Comparison of ENCODE assay signal across 8 mouse cellular contexts in the genomic region with DNA sequence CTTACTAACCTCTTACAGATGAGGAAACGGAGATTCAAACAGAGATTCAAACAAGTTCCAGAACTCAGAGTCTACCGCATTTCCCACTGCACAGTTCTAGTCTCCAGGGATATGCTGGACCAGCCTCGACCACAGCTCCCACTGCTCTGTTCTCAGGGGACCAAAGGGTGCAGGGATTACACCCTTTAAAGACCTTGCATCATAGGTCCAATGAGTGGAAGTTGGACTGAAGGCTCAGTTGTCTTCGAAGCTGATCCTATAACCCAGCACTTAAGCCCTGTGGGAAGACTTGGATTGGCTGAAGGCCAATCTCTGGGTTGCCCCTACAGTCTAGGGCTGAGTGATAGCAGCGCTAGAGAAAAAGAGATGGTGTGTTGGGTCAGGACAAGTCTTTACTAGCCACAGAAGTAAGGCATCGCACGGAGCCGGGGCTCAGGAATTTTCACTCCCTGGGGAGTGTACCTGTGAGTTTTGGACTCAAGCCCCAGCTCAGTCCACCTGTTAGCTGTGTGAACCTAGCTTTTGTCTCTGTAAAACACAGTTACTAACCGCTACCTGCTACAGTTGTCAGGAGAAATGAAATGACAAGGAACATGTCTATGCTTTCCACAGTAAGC. TPM values are rescaled to one million over a fixed set of nuclear protein-coding genes. Genes with fewer than 3 reads are reported as not detected.
DNase-seq lines count a peak whose midpoint lies in the region; ATAC-seq and TF ChIP-seq lines count a peak whose summit lies in the region.

No protein-coding gene starts in this region.

- DNase-seq in layer of hippocampus, adult 2 months (ENCODE audit: low spot score in 2 of 2), result no peak
- no peak for DNase-seq in layer of hippocampus, adult 9-10 months (ENCODE audit: low spot score)
- DNase-seq in hindbrain, postnatal 0 days (ENCODE audit: low spot score), result no peak
- DNase-seq in left cerebral cortex, adult 9 months (ENCODE audit: low spot score in 2 of 2), result no peak
- no peak for DNase-seq in adrenal gland, postnatal 25 days

- H3K4me2 ChIP-seq in embryonic facial prominence, embryonic 13.5 days, result peak overlapping the region; percentile 90
- peak overlapping the region; percentile 95 for H3K4me2 ChIP-seq in hindbrain, postnatal 0 days (ENCODE audit: low read depth, low read length)
- peak overlapping the region; percentile 90 for H3K4me2 ChIP-seq in midbrain, embryonic 16.5 days (ENCODE audit: low read length)

- 76% methylated on average over 9 of the region's 9 CpGs for WGBS in embryonic facial prominence, embryonic 13.5 days
- 76% methylated on average over 9 of the region's 9 CpGs for WGBS in hindbrain, postnatal 0 days
- WGBS in midbrain, embryonic 16.5 days, result 84% methylated on average over 9 of the region's 9 CpGs

- H3K9me3 ChIP-seq in embryonic facial prominence, embryonic 13.5 days, result no peaks in the 10 kb centered on the region
- no peaks in the 10 kb centered on the region for H3K9me3 ChIP-seq in hindbrain, postnatal 0 days (ENCODE audit: low read length)
- no peaks in the 10 kb centered on the region for H3K9me3 ChIP-seq in midbrain, embryonic 16.5 days (replicated peaks; ENCODE audit: control insufficient read depth, low read length, poor library complexity, severe bottlenecking)

- H3K27me3 ChIP-seq in embryonic facial prominence, embryonic 13.5 days, result no peaks in the 10 kb centered on the region
- no peaks in the 10 kb centered on the region for H3K27me3 ChIP-seq in hindbrain, postnatal 0 days (ENCODE audit: insufficient read depth, low read length)
- H3K27me3 ChIP-seq in midbrain, embryonic 16.5 days (ENCODE audit: control insufficient read depth, insufficient read depth, low read depth, low read length), result no peaks in the 10 kb centered on the region

- peak overlapping the region; percentile 97 for H3K4me3 ChIP-seq in layer of hippocampus, adult 2 months
- H3K4me3 ChIP-seq in embryonic facial prominence, embryonic 13.5 days, result peak overlapping the region; percentile 86
- H3K4me3 ChIP-seq in hindbrain, postnatal 0 days (ENCODE audit: low read length), result peak overlapping the region; percentile 89
- peak overlapping the region; percentile 88; the same call in 1 of the 2 replicates for H3K4me3 ChIP-seq in midbrain, embryonic 16.5 days (ENCODE audit: low read depth, low read length)

- no peak for TF ChIP-seq CTCF in layer of hippocampus, adult 2 months (conservative IDR thresholded peaks at IDR 0.05)
- no peak for TF ChIP-seq CTCF in hindbrain, postnatal 0 days (IDR thresholded peaks at IDR 0.05; ENCODE audit: low read depth)

- ATAC-seq in embryonic facial prominence, embryonic 13.5 days (ENCODE audit: insufficient number of reproducible peaks, insufficient read depth, low FRiP score, low TSS enrichment, low read depth), result no peak
- ATAC-seq in hindbrain, postnatal 0 days, result no peak
- ATAC-seq in midbrain, embryonic 16.5 days, result no peak
- ATAC-seq in inflammation-experienced regulatory T-cells, adult 6 months, result no peak

- H3K4me1 ChIP-seq in embryonic facial prominence, embryonic 13.5 days, result peaks cover 17% of the 10 kb centered on the region
- H3K4me1 ChIP-seq in hindbrain, postnatal 0 days (ENCODE audit: insufficient read depth, low read length), result peaks cover 8% of the 10 kb centered on the region
- peaks cover 18% of the 10 kb centered on the region for H3K4me1 ChIP-seq in midbrain, embryonic 16.5 days (ENCODE audit: control insufficient read depth, insufficient read depth, low read length)

- H3K9ac ChIP-seq in embryonic facial prominence, embryonic 13.5 days, result peak overlapping the region; percentile 96
- peak overlapping the region; percentile 90 for H3K9ac ChIP-seq in hindbrain, postnatal 0 days (replicated peaks; ENCODE audit: low read length)
- peak overlapping the region; percentile 95 for H3K9ac ChIP-seq in midbrain, embryonic 16.5 days (ENCODE audit: low read depth, low read length)

- H3K27ac ChIP-seq in layer of hippocampus, adult 2 months, result no peak overlapping the region
- H3K27ac ChIP-seq in embryonic facial prominence, embryonic 13.5 days, result 0 out of 2 replicates have a peak overlapping the region, but pooled peaks have one; percentile 12
- H3K27ac ChIP-seq in hindbrain, postnatal 0 days, result no peak overlapping the region
- H3K27ac ChIP-seq in midbrain, embryonic 16.5 days (ENCODE audit: low read length), result no peak overlapping the region

- H3K36me3 ChIP-seq in embryonic facial prominence, embryonic 13.5 days, result peaks cover 42% of the 10 kb centered on the region
- H3K36me3 ChIP-seq in hindbrain, postnatal 0 days (ENCODE audit: insufficient read depth, low read length), result peaks cover 23% of the 10 kb centered on the region
- peaks cover 24% of the 10 kb centered on the region for H3K36me3 ChIP-seq in midbrain, embryonic 16.5 days (ENCODE audit: control insufficient read depth, insufficient read depth, low read length)

RNA-seq across cellular contexts. Expression of a gene that starts 1.6 kb away (rescaled TPM):
- total RNA-seq in layer of hippocampus, adult 2 months (2021), result 10 to 100 TPM; 69.1 to 70.1 TPM
- 53.4 and 57.8 TPM in 2 replicates for polyA plus RNA-seq in embryonic facial prominence, embryonic 13.5 days (2015; fragmentation: Nextera tagmentation; extraction: Ambion mirVana)
- 34.1 and 41.1 TPM in 2 replicates for total RNA-seq in hindbrain, postnatal 0 days (2014; rRNA removed)
- 50.4 and 54.5 TPM in 2 replicates for polyA plus RNA-seq in hindbrain, postnatal 0 days (2015; fragmentation: Nextera tagmentation; extraction: Ambion mirVana)
- 76.8 and 79.6 TPM in 2 replicates for polyA plus RNA-seq in midbrain, embryonic 16.5 days (2015; fragmentation: Nextera tagmentation; extraction: Ambion mirVana)
- total RNA-seq in adrenal gland, postnatal 25 days (2021), result 60.4 and 63.6 TPM in 2 replicates
- polyA plus RNA-seq in inflammation-experienced regulatory T-cells, adult 6 months (2017; shearing (Covaris generic)), result 10 to 100 TPM; 12.6 to 18.9 (median 13.3) TPM

RNA-seq across cellular contexts. Expression of a gene that starts 10.7 kb away (rescaled TPM):
- total RNA-seq in layer of hippocampus, adult 2 months (2021), result under 1 TPM; 0.81 to 0.84 TPM
- polyA plus RNA-seq in embryonic facial prominence, embryonic 13.5 days (2015; fragmentation: Nextera tagmentation; extraction: Ambion mirVana), result 7.9 and 11.5 TPM in 2 replicates
- 0.99 and 5.4 TPM in 2 replicates for total RNA-seq in hindbrain, postnatal 0 days (2014; rRNA removed)
- 0.40 and 0.68 TPM in 2 replicates for polyA plus RNA-seq in hindbrain, postnatal 0 days (2015; fragmentation: Nextera tagmentation; extraction: Ambion mirVana)
- polyA plus RNA-seq in midbrain, embryonic 16.5 days (2015; fragmentation: Nextera tagmentation; extraction: Ambion mirVana), result 0.39 and 0.71 TPM in 2 replicates
- not detected in 2 replicates for total RNA-seq in adrenal gland, postnatal 25 days (2021)
- under 1 TPM; 0.16 to 0.49 (median 0.29) TPM for polyA plus RNA-seq in inflammation-experienced regulatory T-cells, adult 6 months (2017; shearing (Covaris generic))

RNA-seq across cellular contexts. Expression of a gene that starts 13.6 kb away (rescaled TPM):
- total RNA-seq in layer of hippocampus, adult 2 months (2021), result 10 to 100 TPM; 81.9 to 86.7 TPM
- polyA plus RNA-seq in embryonic facial prominence, embryonic 13.5 days (2015; fragmentation: Nextera tagmentation; extraction: Ambion mirVana), result 129 and 131 TPM in 2 replicates
- total RNA-seq in hindbrain, postnatal 0 days (2014; rRNA removed), result 62.5 and 66.1 TPM in 2 replicates
- 106 TPM in 2 replicates for polyA plus RNA-seq in hindbrain, postnatal 0 days (2015; fragmentation: Nextera tagmentation; extraction: Ambion mirVana)
- polyA plus RNA-seq in midbrain, embryonic 16.5 days (2015; fragmentation: Nextera tagmentation; extraction: Ambion mirVana), result 121 and 127 TPM in 2 replicates
- 180 and 191 TPM in 2 replicates for total RNA-seq in adrenal gland, postnatal 25 days (2021)
- 10 to 100 TPM; 65.5 to 83.5 (median 69.4) TPM for polyA plus RNA-seq in inflammation-experienced regulatory T-cells, adult 6 months (2017; shearing (Covaris generic))

RNA-seq across cellular contexts. Expression of a gene that starts 29.7 kb away (rescaled TPM):
- total RNA-seq in layer of hippocampus, adult 2 months (2021), result 100 to 1,000 TPM; 132 to 133 TPM
- 54.0 and 56.8 TPM in 2 replicates for polyA plus RNA-seq in embryonic facial prominence, embryonic 13.5 days (2015; fragmentation: Nextera tagmentation; extraction: Ambion mirVana)
- total RNA-seq in hindbrain, postnatal 0 days (2014; rRNA removed), result 71.1 and 72.3 TPM in 2 replicates
- 45.9 and 54.0 TPM in 2 replicates for polyA plus RNA-seq in hindbrain, postnatal 0 days (2015; fragmentation: Nextera tagmentation; extraction: Ambion mirVana)
- 66.9 and 68.8 TPM in 2 replicates for polyA plus RNA-seq in midbrain, embryonic 16.5 days (2015; fragmentation: Nextera tagmentation; extraction: Ambion mirVana)
- total RNA-seq in adrenal gland, postnatal 25 days (2021), result 123 and 138 TPM in 2 replicates
- polyA plus RNA-seq in inflammation-experienced regulatory T-cells, adult 6 months (2017; shearing (Covaris generic)), result 10 to 100 TPM; 13.4 to 16.4 (median 14.8) TPM

RNA-seq across cellular contexts. Expression of a gene that starts 45.0 kb away (rescaled TPM):
- 10 to 100 TPM; 13.5 to 14.7 TPM for total RNA-seq in layer of hippocampus, adult 2 months (2021)
- polyA plus RNA-seq in embryonic facial prominence, embryonic 13.5 days (2015; fragmentation: Nextera tagmentation; extraction: Ambion mirVana), result 30.8 and 34.0 TPM in 2 replicates
- 22.2 and 22.5 TPM in 2 replicates for total RNA-seq in hindbrain, postnatal 0 days (2014; rRNA removed)
- 19.2 TPM in 2 replicates for polyA plus RNA-seq in hindbrain, postnatal 0 days (2015; fragmentation: Nextera tagmentation; extraction: Ambion mirVana)
- polyA plus RNA-seq in midbrain, embryonic 16.5 days (2015; fragmentation: Nextera tagmentation; extraction: Ambion mirVana), result 22.9 and 23.8 TPM in 2 replicates
- total RNA-seq in adrenal gland, postnatal 25 days (2021), result 58.2 and 82.6 TPM in 2 replicates
- 10 to 100 TPM; 37.8 to 39.6 (median 38.1) TPM for polyA plus RNA-seq in inflammation-experienced regulatory T-cells, adult 6 months (2017; shearing (Covaris generic))
